Mouse (Mus musculus): ENCODE measurements around the gene Nckap5. TPM values are rescaled to one million over a fixed set of nuclear protein-coding genes. Genes with fewer than 3 reads are reported as not detected.

Nckap5 gene
- polyA plus RNA-seq, 1 experiment from 2014 or later, result 12.1 TPM

DNA sequence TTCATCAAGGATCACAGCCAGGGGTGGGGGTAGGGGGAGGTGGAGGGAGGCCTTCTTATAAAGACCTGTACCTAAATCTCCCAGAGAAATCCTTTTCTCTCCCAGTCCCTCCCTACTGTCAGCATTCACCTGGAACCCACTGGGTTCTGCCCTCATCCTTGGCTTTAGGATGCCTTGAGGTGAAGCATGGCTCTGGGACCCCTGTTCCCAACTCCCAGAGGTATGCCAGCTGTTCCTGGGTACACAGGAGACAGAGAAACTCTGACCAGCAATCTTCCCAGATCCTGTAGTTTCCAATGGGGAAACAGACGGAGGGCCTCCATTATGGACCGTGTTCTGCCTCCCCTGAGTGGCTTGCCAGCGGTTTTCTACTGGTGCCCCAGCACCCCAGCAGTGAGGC is 909.9 kb downstream of the Nckap5 start:
- no peak overlapping the region for H3K4me3 ChIP-seq
- no peak overlapping the region for H3K9ac ChIP-seq
- ATAC-seq (ENCODE audit: insufficient number of reproducible peaks, low FRiP score, low TSS enrichment, low read depth), result no peak
- H3K4me1 ChIP-seq, result no peaks in the 10 kb centered on the region
- H3K4me2 ChIP-seq, result no peak overlapping the region
- H3K36me3 ChIP-seq, result no peaks in the 10 kb centered on the region
- H3K27me3 ChIP-seq, result no peaks in the 10 kb centered on the region
- H3K27ac ChIP-seq, result no peak overlapping the region
- no peaks in the 10 kb centered on the region for H3K9me3 ChIP-seq
- 94% methylated on average over 3 of the region's 3 CpGs for WGBS

DNA sequence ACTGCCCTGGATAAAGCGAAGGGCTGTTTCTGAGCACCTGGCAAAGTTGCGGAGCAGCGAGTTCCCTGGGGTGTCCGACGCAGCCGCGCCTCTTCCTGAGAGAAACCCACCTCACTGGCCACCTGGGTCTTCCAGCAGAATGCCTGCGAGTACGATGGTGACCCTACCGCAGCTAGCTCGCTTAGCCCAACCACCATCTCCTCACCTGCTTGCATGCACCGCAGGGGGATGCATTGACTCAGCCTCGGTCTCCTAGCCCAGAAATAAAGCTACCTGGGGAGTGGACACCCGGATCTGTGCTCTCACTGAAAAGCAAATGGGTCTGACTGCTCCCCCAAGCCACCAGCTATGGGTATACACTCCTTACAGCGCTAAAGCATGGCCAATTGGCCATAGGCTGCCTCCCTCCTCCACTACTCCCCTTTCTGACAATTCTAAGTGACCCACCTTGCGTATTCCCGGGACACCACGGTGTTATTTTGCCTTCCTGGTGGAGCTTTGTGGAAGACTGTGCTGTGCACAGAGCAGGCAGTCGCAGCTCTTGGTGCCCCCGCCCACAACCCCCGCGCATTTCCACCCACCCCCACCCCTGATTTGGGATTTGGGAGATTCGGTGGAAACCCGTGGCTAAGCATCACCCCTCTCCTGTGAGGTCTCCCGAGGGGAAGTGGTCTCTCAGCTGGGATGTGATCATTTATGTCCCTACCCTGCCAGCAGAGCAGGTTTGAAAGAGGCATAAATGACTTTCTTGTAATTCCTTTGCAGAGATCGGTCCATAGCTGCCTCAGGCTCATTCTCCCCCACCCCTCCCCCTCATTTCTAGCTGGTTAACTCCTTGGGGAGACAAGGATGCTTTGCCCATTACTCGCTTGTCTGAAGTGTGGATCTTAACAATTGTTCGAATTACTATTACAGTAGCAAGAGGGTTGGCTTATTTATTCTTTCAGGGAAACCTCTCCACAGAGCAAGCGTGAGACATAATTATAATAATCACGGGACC is 917.7 kb downstream of the Nckap5 start, which contains the start of gene Lypd1:
Gene Lypd1 (minus strand): TSS at position 501 of the 1,000 bp plus-strand sequence.
- H3K4me1 ChIP-seq, result peaks cover 33% of the 10 kb centered on the region
- no peak for ATAC-seq (ENCODE audit: insufficient number of reproducible peaks, low FRiP score, low TSS enrichment, low read depth)
- H3K4me3 ChIP-seq, result peak within 1 kb of the TSS; percentile 49
- H3K27me3 ChIP-seq, result peaks cover 31% of the 10 kb centered on the region
- no peaks in the 10 kb centered on the region for H3K9me3 ChIP-seq
- 4% methylated on average over 30 of the region's 30 CpGs for WGBS
- H3K27ac ChIP-seq, result no peak within 1 kb of the TSS
- no peaks in the 10 kb centered on the region for H3K36me3 ChIP-seq
- peak within 1 kb of the TSS; percentile 94 for H3K4me2 ChIP-seq
- H3K9ac ChIP-seq, result 0 out of 2 replicates have a peak within 1 kb of the TSS, but pooled peaks have one; percentile 31

DNA sequence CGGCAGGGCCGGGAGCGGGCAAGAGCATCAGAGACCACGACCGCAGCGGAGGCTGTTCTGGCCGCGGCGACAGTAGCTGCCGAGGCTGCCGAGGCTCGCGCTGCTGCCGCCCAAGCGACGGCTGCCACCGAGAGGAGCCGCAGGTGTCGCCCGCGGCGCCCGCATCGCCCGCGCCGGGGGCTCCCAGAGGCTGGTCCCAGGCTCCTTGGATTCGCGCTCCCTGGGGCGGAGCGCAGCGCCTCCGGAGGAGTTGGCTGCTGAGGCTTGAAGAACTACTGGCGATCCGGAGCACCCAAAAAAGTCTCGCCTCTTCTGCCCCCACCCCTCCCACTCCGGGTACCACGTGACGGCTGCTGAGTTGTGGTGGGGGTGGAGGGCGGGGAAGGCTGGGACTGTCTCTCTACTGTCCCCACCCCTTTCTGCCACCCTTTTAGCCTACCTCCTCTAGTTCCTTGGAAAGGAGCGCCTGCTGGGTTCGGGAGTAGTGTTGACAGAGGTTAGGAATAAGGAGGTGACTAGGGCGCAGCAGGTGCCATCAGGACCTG is 918.6 kb downstream of the Nckap5 start:
- no peak overlapping the region for H3K27ac ChIP-seq
- whole genome bisulfite sequencing, result under 1% methylated on average over 42 of the region's 43 CpGs
- no peaks in the 10 kb centered on the region for H3K9me3 ChIP-seq
- H3K4me1 ChIP-seq, result peaks cover 33% of the 10 kb centered on the region
- peak overlapping the region; percentile 94 for H3K4me2 ChIP-seq
- no peaks in the 10 kb centered on the region for H3K36me3 ChIP-seq
- peaks cover 35% of the 10 kb centered on the region for H3K27me3 ChIP-seq
- 0 out of 2 replicates have a peak, but pooled peaks have one; percentile 15 for ATAC-seq (ENCODE audit: insufficient number of reproducible peaks, low FRiP score, low TSS enrichment, low read depth)
- peak overlapping the region; percentile 49 for H3K4me3 ChIP-seq
- peak overlapping the region; percentile 31; the same call in 1 of the 2 replicates for H3K9ac ChIP-seq

DNA sequence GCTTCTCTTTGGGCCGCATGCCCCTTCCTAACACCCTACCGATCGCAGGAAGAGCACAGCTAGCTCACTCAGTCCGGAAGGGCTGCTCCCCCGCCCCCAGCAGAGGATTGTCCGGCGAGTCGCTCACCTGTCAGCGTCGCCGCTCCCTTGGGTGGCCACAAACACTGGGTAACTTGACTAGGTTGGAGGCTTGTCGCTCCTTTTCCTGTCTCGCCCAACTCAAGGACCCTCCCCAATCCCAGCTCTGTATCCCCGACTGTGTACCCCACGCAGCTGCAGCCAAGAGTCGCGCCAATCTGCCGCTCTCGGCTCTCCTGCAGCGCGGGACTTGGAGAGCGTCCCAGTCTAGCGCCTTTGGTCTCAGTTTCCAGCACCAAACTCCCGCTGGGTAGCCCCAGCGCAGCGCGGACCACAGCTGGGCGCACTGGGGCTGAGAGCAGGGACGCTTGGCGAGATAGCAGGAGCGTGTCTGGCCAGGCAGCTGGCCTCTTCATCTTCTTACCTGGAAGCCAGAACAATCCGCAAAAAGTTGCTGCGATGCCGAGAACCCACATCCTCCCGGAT is 919.2 kb downstream of the Nckap5 start:
- WGBS, result under 1% methylated on average over 35 of the region's 35 CpGs
- peak overlapping the region; percentile 49 for H3K4me3 ChIP-seq
- ATAC-seq (ENCODE audit: insufficient number of reproducible peaks, low FRiP score, low TSS enrichment, low read depth), result no peak
- H3K27ac ChIP-seq, result no peak overlapping the region
- no peaks in the 10 kb centered on the region for H3K36me3 ChIP-seq
- no peaks in the 10 kb centered on the region for H3K9me3 ChIP-seq
- H3K4me2 ChIP-seq, result peak overlapping the region; percentile 94
- H3K4me1 ChIP-seq, result peaks cover 33% of the 10 kb centered on the region
- H3K27me3 ChIP-seq, result peaks cover 35% of the 10 kb centered on the region
- peak overlapping the region; percentile 31 for H3K9ac ChIP-seq

DNA sequence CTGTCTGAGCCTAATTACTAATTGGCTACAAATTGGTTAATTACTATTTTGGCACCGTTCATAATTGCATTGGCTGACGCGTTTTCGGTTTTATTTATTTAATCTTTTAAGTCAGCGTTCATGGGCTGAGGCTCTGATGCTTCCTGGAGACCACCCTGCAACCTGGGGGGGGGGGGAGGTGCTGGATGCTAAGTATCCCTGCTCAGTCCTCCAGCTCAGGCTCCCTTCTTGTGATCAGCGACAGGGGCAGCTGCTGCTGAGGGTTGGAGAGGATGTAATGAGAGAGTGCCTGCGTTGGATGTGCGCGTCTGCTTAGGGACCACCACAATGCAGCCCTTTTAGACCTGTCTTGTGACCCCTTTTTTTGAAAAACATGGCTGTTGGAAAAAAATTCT is 919.7 kb downstream of the Nckap5 start:
- peak overlapping the region; percentile 49 for H3K4me3 ChIP-seq
- peak overlapping the region; percentile 94 for H3K4me2 ChIP-seq
- ATAC-seq (ENCODE audit: insufficient number of reproducible peaks, low FRiP score, low TSS enrichment, low read depth), result no peak
- H3K36me3 ChIP-seq, result no peaks in the 10 kb centered on the region
- 2% methylated on average over 9 of the region's 9 CpGs for WGBS
- no peaks in the 10 kb centered on the region for H3K9me3 ChIP-seq
- no peak overlapping the region for H3K27ac ChIP-seq
- H3K27me3 ChIP-seq, result peaks cover 35% of the 10 kb centered on the region
- no peak overlapping the region for H3K9ac ChIP-seq
- peaks cover 33% of the 10 kb centered on the region for H3K4me1 ChIP-seq

DNA sequence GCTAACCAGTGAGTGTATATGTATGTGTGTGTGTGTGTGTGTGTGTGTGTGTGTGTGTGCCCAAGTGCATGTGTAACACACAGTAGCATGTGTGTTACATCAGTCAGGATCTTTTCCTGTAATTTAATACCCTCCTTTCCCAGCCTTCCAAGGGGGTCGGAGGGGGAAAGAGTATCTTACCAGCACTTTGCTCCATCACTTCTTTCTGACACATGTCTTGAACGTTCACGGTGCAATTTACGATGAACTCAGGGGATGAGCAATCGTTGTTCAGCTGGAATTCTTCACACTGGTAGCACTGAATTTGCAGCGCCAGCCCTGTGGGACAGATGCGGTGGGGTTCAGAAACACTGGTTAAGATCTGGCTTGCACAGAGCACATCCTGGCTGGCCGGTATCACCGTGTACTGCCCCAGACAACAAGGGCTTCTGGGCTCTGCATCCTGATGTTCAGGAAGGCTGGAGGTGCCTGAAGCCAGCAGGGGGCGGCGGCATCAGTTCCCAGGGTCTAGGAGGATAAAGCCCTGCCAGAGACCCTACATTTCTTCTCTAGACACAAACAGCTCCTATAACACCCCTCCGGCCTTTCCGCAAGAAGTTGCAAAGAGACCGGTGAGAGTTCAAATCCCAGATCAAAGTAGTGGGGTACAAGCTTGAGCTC is 920.3 kb downstream of the Nckap5 start:
- Histone ChIP-seq H3K4me3 (peak overlapping the region; percentile 49), H3K9me3 (no peaks in the 10 kb centered on the region), H3K27ac (no peak overlapping the region), H3K4me1 (peaks cover 33% of the 10 kb centered on the region), H3K4me2 (peak overlapping the region; percentile 94), H3K36me3 (no peaks in the 10 kb centered on the region), H3K27me3 (peaks cover 35% of the 10 kb centered on the region), H3K9ac (no peak overlapping the region)
- ATAC-seq (ENCODE audit: insufficient number of reproducible peaks, low FRiP score, low TSS enrichment, low read depth), result peak; percentile 17; the same call in 1 of the 2 replicates
- WGBS, result 6% methylated on average over 14 of the region's 14 CpGs

DNA sequence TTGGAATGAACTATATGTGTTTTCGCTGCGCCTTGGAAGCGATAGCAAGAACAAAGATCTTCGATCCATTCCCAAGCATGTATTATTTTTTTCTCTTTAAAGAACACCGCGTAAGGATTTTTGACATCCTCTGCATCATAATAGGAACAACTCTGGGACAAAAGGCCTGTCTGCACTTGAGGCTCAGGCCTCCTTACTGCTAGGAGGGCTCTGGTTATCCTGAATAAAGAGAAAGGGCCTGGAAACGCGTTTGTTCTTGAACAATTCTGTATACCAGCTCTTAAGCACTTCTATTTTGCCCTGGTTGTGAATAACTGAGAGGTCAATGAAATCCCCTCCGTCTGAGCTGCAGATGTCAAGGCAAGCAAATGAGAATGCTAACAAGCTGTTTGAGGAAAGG is 937.4 kb downstream of the Nckap5 start:
- H3K27me3 ChIP-seq, result no peaks in the 10 kb centered on the region
- no peaks in the 10 kb centered on the region for H3K9me3 ChIP-seq
- no peak for ATAC-seq (ENCODE audit: insufficient number of reproducible peaks, low FRiP score, low TSS enrichment, low read depth)
- H3K36me3 ChIP-seq, result no peaks in the 10 kb centered on the region
- H3K27ac ChIP-seq, result no peak overlapping the region
- H3K9ac ChIP-seq, result no peak overlapping the region
- no peak overlapping the region for H3K4me3 ChIP-seq
- no peak overlapping the region for H3K4me2 ChIP-seq
- WGBS, result 84% methylated on average over 9 of the region's 9 CpGs
- H3K4me1 ChIP-seq, result no peaks in the 10 kb centered on the region

DNA sequence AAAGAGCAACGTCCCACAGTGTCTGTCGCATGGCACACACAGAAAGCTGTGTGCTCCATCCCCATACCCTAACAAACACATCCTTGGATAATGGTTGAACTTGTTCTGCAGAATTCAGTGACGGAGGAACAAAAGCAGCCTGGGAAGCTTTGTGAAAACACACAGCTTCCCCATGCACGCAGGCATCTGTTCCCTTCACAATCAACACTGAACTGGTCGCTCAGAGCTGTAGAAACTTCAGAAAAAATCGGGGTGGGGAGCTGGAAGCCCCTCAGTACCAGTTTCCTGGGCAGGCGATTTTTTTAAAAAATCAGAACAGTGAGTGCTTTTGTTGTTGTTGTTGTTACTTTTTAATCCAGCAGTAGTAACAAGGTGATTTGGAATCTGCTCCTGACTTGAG is 960.5 kb downstream of the Nckap5 start:
- Histone ChIP-seq H3K27me3 (no peaks in the 10 kb centered on the region), H3K36me3 (no peaks in the 10 kb centered on the region), H3K4me1 (no peaks in the 10 kb centered on the region), H3K4me3 (no peak overlapping the region), H3K27ac (no peak overlapping the region), H3K9ac (no peak overlapping the region), H3K4me2 (no peak overlapping the region), H3K9me3 (no peaks in the 10 kb centered on the region)
- 58% methylated on average over 7 of the region's 7 CpGs for WGBS
- no peak for ATAC-seq (ENCODE audit: insufficient number of reproducible peaks, low FRiP score, low TSS enrichment, low read depth)

All from limb, embryonic 15.5 days (tissue).